Mouse (Mus musculus) neural tube, embryonic 15.5 days (tissue): ENCODE results near the gene Tbc1d1. TPM values are rescaled to one million over a fixed set of nuclear protein-coding genes. Genes with fewer than 3 reads are reported as not detected.

Experiments
- ATAC-seq: fragments of 200-750 bp; cut with Nextera tagmentation; 2 replicates; pipeline ENCODE4 v1.8.0; 2017; ENCODE audit warnings: mild to moderate bottlenecking, moderate TSS enrichment, moderate library complexity; ENCODE audit not compliant: low FRiP score
- H3K27ac ChIP-seq: fragments of 300-500 bp; sonication (generic); replicated peaks from 2 replicates; pipeline ENCODE4 v1.5.1; 2015; ENCODE audit warnings: mild to moderate bottlenecking, inconsistent platforms
- H3K27me3 ChIP-seq: fragments of 300-500 bp; sonication (generic); replicated peaks from 2 replicates; pipeline ENCODE4 v1.6.1; 2015; ENCODE audit warnings: inconsistent platforms
- H3K36me3 ChIP-seq: fragments of 300-500 bp; sonication (generic); 2 replicates; pipeline ENCODE4 v1.6.1; 2015; ENCODE audit warnings: inconsistent platforms
- H3K4me1 ChIP-seq: fragments of 300-500 bp; sonication (generic); 2 replicates; pipeline ENCODE4 v1.6.1; 2015; ENCODE audit warnings: inconsistent platforms
- H3K4me2 ChIP-seq: fragments of 300-500 bp; sonication (generic); 2 replicates; pipeline ENCODE4 v1.6.1; 2015; ENCODE audit warnings: inconsistent platforms, mild to moderate bottlenecking, moderate library complexity
- H3K4me3 ChIP-seq: fragments of 300-500 bp; sonication (generic); replicated peaks from 2 replicates; pipeline ENCODE4 v1.5.1; 2015; ENCODE audit warnings: mild to moderate bottlenecking, inconsistent platforms
- H3K9ac ChIP-seq: fragments of 300-500 bp; sonication (generic); replicated peaks from 2 replicates; pipeline ENCODE4 v1.6.1; 2015; ENCODE audit warnings: mild to moderate bottlenecking, inconsistent platforms
- H3K9me3 ChIP-seq: fragments of 300-500 bp; sonication (generic); replicated peaks from 2 replicates; pipeline ENCODE4 v1.6.1; 2016; ENCODE audit warnings: inconsistent platforms
- WGBS: fragments of 180-500 bp; shearing (Covaris S2); methylation state at CpG from one replicate; pipeline ENCODE4 v1.1.7; 2015; ENCODE audit warnings: mixed read lengths; 5-methylcytosine and 5-hydroxymethylcytosine counted together
- polyA plus RNA-seq: library from polyadenylated mRNA; unstranded; fragments of >200 nt; fragmentation: Nextera tagmentation; extraction: Ambion mirVana; gene quantifications from 2 replicates; pipeline ENCODE4 v1.2.1, GENCODE M21; 2015

The Tbc1d1 gene
- polyA plus RNA-seq, 1 experiment from 2014 or later = 13.5 TPM

DNA sequence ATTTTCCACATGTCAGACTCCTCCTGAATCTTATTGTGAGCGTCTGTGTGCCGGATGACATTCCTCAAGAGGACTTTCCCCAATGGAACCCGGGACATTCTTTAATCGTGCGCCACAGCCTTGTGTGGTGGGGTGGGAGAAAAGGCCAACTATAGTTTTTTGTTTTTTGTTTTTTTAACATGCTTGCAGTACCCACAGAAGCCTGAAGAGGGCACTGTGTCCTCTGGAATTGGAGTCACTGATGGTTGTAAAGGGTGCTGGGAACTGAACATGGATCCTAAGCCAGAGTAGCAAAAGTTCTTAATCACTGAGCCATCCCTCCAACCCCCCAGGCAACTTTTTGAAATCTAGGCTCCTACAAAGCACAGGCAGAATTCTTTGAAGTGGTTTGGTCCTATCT, 34.8 kb downstream of the Tbc1d1 start:
- Histone ChIP-seq H3K4me1 (no peaks in the 10 kb centered on the region), H3K4me3 (no peak overlapping the region), H3K27me3 (no peaks in the 10 kb centered on the region), H3K4me2 (no peak overlapping the region), H3K27ac (no peak overlapping the region), H3K9me3 (no peaks in the 10 kb centered on the region), H3K9ac (no peak overlapping the region), H3K36me3 (no peaks in the 10 kb centered on the region)
- WGBS = 94% methylated on average over 5 of the region's 5 CpGs
- no peak for ATAC-seq

GRCm38 (mm10) chr5:64193353-64193752, 37.2 kb downstream of the Tbc1d1 start:
- Histone ChIP-seq H3K36me3 (no peaks in the 10 kb centered on the region), H3K27ac (no peak overlapping the region), H3K27me3 (no peaks in the 10 kb centered on the region), H3K4me2 (no peak overlapping the region), H3K9me3 (no peaks in the 10 kb centered on the region), H3K4me3 (no peak overlapping the region), H3K4me1 (no peaks in the 10 kb centered on the region), H3K9ac (no peak overlapping the region)
- no peak for ATAC-seq
- WGBS = 62% methylated on average over 11 of the region's 11 CpGs

GRCm38 (mm10) chr5:64196250-64196865, 40.3 kb downstream of the Tbc1d1 start:
- no peak for ATAC-seq
- no peaks in the 10 kb centered on the region for H3K36me3 ChIP-seq
- H3K4me2 ChIP-seq = no peak overlapping the region
- H3K27ac ChIP-seq = no peak overlapping the region
- no peak overlapping the region for H3K9ac ChIP-seq
- no peak overlapping the region for H3K4me3 ChIP-seq
- no peaks in the 10 kb centered on the region for H3K27me3 ChIP-seq
- H3K4me1 ChIP-seq = no peaks in the 10 kb centered on the region
- H3K9me3 ChIP-seq = no peaks in the 10 kb centered on the region
- WGBS = 97% methylated on average over 1 of the region's 1 CpGs

GRCm38 (mm10) chr5:64196866-64197321, 40.8 kb downstream of the Tbc1d1 start:
- WGBS = 79% methylated on average over 5 of the region's 5 CpGs
- Histone ChIP-seq H3K9ac (no peak overlapping the region), H3K4me2 (no peak overlapping the region), H3K4me3 (no peak overlapping the region), H3K27me3 (no peaks in the 10 kb centered on the region), H3K27ac (no peak overlapping the region), H3K9me3 (no peaks in the 10 kb centered on the region), H3K36me3 (no peaks in the 10 kb centered on the region), H3K4me1 (no peaks in the 10 kb centered on the region)
- ATAC-seq = no peak

DNA sequence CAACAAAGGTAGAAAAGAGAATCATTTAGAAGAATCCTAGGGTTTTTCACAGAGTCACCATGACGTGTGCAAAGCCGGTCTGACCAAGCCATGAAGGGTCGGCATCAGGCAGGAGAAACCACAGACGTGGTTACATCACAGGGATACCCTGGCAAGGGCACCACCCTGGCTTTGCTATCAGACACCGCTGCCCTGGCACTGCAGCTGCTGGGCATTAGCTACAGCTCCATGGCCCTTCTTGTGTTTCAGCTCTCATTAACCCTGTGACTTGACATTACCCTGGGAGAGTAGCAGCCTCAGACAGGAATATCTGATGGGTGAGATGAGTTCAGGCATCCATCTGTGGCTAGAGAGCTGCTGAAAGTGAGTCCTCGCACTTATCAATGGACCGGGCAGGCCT, 42.5 kb downstream of the Tbc1d1 start:
- H3K36me3 ChIP-seq = no peaks in the 10 kb centered on the region
- H3K4me1 ChIP-seq = no peaks in the 10 kb centered on the region
- WGBS = 94% methylated on average over 7 of the region's 7 CpGs
- H3K9ac ChIP-seq = no peak overlapping the region
- no peak for ATAC-seq
- no peaks in the 10 kb centered on the region for H3K9me3 ChIP-seq
- H3K4me3 ChIP-seq = no peak overlapping the region
- no peaks in the 10 kb centered on the region for H3K27me3 ChIP-seq
- no peak overlapping the region for H3K27ac ChIP-seq
- no peak overlapping the region for H3K4me2 ChIP-seq

- Histone ChIP-seq H3K4me2 (no peak overlapping the region), H3K4me3 (no peak overlapping the region), H3K27ac (no peak overlapping the region), H3K9me3 (no peaks in the 10 kb centered on the region), H3K4me1 (0 out of 2 replicates have a peak, but pooled peaks cover 3% of the 10 kb centered on the region), H3K27me3 (no peaks in the 10 kb centered on the region), H3K9ac (no peak overlapping the region), H3K36me3 (no peaks in the 10 kb centered on the region)
- WGBS = 84% methylated on average over 5 of the region's 5 CpGs
- no peak for ATAC-seq
Observed at GRCm38 (mm10) chr5:64201071-64201470, 45.0 kb downstream of the Tbc1d1 start.

DNA sequence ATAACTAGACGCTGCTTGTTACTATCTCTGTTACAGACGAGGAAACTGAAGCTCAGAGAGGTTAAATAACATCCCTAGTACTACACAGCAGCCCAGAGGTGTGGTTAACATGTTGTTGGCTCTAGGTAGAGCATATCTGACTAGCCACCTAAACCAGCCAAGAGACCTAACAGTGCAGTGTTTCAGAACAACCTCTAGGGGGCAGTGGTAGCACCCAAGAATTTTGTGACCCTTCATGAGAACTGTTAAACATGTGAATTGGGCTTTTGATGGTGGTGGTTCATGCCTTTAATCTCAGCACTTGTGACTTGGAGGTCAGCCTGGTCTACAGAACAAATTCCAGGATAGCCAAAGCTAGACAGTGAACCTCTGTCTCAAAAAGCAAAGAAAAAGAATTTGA, 46.2 kb downstream of the Tbc1d1 start:
- Histone ChIP-seq H3K4me1 (0 out of 2 replicates have a peak, but pooled peaks cover 3% of the 10 kb centered on the region), H3K36me3 (no peaks in the 10 kb centered on the region), H3K4me3 (no peak overlapping the region), H3K9me3 (no peaks in the 10 kb centered on the region), H3K9ac (no peak overlapping the region), H3K27ac (no peak overlapping the region), H3K27me3 (no peaks in the 10 kb centered on the region), H3K4me2 (no peak overlapping the region)
- no peak for ATAC-seq
- WGBS = 28% methylated on average over 2 of the region's 2 CpGs

GRCm38 (mm10) chr5:64205610-64206009, 49.5 kb downstream of the Tbc1d1 start:
- WGBS = 81% methylated on average over 3 of the region's 3 CpGs
- no peak overlapping the region for H3K4me3 ChIP-seq
- H3K36me3 ChIP-seq = no peaks in the 10 kb centered on the region
- 0 out of 2 replicates have a peak, but pooled peaks cover 5% of the 10 kb centered on the region for H3K4me1 ChIP-seq
- H3K27ac ChIP-seq = no peak overlapping the region
- H3K4me2 ChIP-seq = no peak overlapping the region
- no peaks in the 10 kb centered on the region for H3K9me3 ChIP-seq
- ATAC-seq = no peak
- no peaks in the 10 kb centered on the region for H3K27me3 ChIP-seq
- no peak overlapping the region for H3K9ac ChIP-seq

- Histone ChIP-seq H3K27me3 (no peaks in the 10 kb centered on the region), H3K9me3 (no peaks in the 10 kb centered on the region), H3K9ac (no peak overlapping the region), H3K4me3 (no peak overlapping the region), H3K27ac (no peak overlapping the region), H3K4me2 (no peak overlapping the region), H3K4me1 (0 out of 2 replicates have a peak, but pooled peaks cover 5% of the 10 kb centered on the region), H3K36me3 (no peaks in the 10 kb centered on the region)
- 79% methylated on average over 3 of the region's 3 CpGs for WGBS
- no peak for ATAC-seq
Observed at GRCm38 (mm10) chr5:64206431-64206830, 50.3 kb downstream of the Tbc1d1 start.

- Histone ChIP-seq H3K4me2 (no peak overlapping the region), H3K27me3 (no peaks in the 10 kb centered on the region), H3K27ac (no peak overlapping the region), H3K4me1 (0 out of 2 replicates have a peak, but pooled peaks cover 5% of the 10 kb centered on the region), H3K9ac (no peak overlapping the region), H3K4me3 (no peak overlapping the region), H3K9me3 (no peaks in the 10 kb centered on the region), H3K36me3 (no peaks in the 10 kb centered on the region)
- 84% methylated on average over 8 of the region's 8 CpGs for WGBS
- ATAC-seq = no peak
Observed at GRCm38 (mm10) chr5:64206875-64207274, 50.8 kb downstream of the Tbc1d1 start.

DNA sequence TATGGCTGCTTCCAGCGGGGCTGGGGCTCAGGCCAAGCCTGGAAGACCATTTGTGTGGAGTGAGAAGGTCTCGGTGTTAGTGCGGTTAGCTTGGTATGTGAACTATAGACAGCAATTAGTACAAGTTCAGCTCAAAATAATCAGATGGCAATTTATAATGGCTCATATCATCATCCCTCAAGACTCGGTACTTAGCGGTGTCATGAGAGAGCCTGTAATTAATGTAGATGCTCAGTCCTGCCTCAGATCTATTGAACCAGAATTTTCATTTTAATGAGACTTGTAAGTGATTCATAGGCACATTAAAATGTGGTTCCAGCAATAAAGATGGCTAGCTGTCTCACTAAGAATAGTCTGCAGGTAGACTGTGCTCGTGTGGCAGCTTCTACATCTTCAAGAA, 51.7 kb downstream of the Tbc1d1 start:
- Histone ChIP-seq H3K9ac (no peak overlapping the region), H3K9me3 (no peaks in the 10 kb centered on the region), H3K4me1 (0 out of 2 replicates have a peak, but pooled peaks cover 5% of the 10 kb centered on the region), H3K27ac (no peak overlapping the region), H3K4me3 (no peak overlapping the region), H3K27me3 (no peaks in the 10 kb centered on the region), H3K36me3 (no peaks in the 10 kb centered on the region), H3K4me2 (no peak overlapping the region)
- peak; percentile 50; the same call in 1 of the 2 replicates for ATAC-seq
- WGBS = 77% methylated on average over 6 of the region's 6 CpGs

- Histone ChIP-seq H3K27ac (no peak overlapping the region), H3K4me2 (no peak overlapping the region), H3K4me1 (0 out of 2 replicates have a peak, but pooled peaks cover 2% of the 10 kb centered on the region), H3K27me3 (no peaks in the 10 kb centered on the region), H3K4me3 (no peak overlapping the region), H3K9me3 (no peaks in the 10 kb centered on the region), H3K9ac (no peak overlapping the region), H3K36me3 (no peaks in the 10 kb centered on the region)
- WGBS = 83% methylated on average over 4 of the region's 4 CpGs
- no peak for ATAC-seq
Observed at GRCm38 (mm10) chr5:64210817-64211216, 54.7 kb downstream of the Tbc1d1 start.
